Mouse (Mus musculus): Measurements from ENCODE around the gene Zc3h4. TPM values are rescaled to one million over a fixed set of nuclear protein-coding genes. Genes with fewer than 3 reads are reported as not detected.
A peak's percentile ranks its signal among the peaks of the same experiment; 100 is the strongest.

Zc3h4 gene
- polyA plus RNA-seq, 1 experiment from 2014 or later: 20.0 TPM

GRCm38 (mm10) chr7:16435088-16435487 lies 34.4 kb downstream of the Zc3h4 start:
- Histone ChIP-seq H3K4me3 (ENCODE audit: low read depth, low read length) (no peak overlapping the region), H3K27me3 (ENCODE audit: control insufficient read depth, insufficient read depth, low read length) (no peaks in the 10 kb centered on the region), H3K27ac (replicated peaks; ENCODE audit: low read depth, low read length) (no peak overlapping the region), H3K9ac (ENCODE audit: low read length) (no peak overlapping the region), H3K4me1 (ENCODE audit: control insufficient read depth, insufficient read depth, low read length) (no peaks in the 10 kb centered on the region), H3K4me2 (ENCODE audit: low read depth, severe bottlenecking) (no peak overlapping the region), H3K9me3 (ENCODE audit: control insufficient read depth, low read length) (no peaks in the 10 kb centered on the region), H3K36me3 (ENCODE audit: control insufficient read depth, insufficient read depth, low read length) (peaks cover 46% of the 10 kb centered on the region)
- WGBS: 93% methylated on average over 9 of the region's 9 CpGs
- DNase-seq (ENCODE audit: low spot score) (no peak), ATAC-seq (ENCODE audit: insufficient number of reproducible peaks, low FRiP score, low TSS enrichment, low read depth) (no peak)

GRCm38 (mm10) chr7:16441241-16441640 lies 40.5 kb downstream of the Zc3h4 start:
- H3K9ac ChIP-seq (ENCODE audit: low read length): no peak overlapping the region
- no peaks in the 10 kb centered on the region for H3K36me3 ChIP-seq (ENCODE audit: control insufficient read depth, insufficient read depth, low read length)
- no peak overlapping the region for H3K4me2 ChIP-seq (ENCODE audit: low read depth, severe bottlenecking)
- H3K4me1 ChIP-seq (ENCODE audit: control insufficient read depth, insufficient read depth, low read length): no peaks in the 10 kb centered on the region
- DNase-seq (ENCODE audit: low spot score) (no peak), ATAC-seq (ENCODE audit: insufficient number of reproducible peaks, low FRiP score, low TSS enrichment, low read depth) (no peak)
- H3K27me3 ChIP-seq (ENCODE audit: control insufficient read depth, insufficient read depth, low read length): no peaks in the 10 kb centered on the region
- H3K27ac ChIP-seq (replicated peaks; ENCODE audit: low read depth, low read length): no peak overlapping the region
- H3K9me3 ChIP-seq (ENCODE audit: control insufficient read depth, low read length): no peaks in the 10 kb centered on the region
- H3K4me3 ChIP-seq (ENCODE audit: low read depth, low read length): no peak overlapping the region

DNA sequence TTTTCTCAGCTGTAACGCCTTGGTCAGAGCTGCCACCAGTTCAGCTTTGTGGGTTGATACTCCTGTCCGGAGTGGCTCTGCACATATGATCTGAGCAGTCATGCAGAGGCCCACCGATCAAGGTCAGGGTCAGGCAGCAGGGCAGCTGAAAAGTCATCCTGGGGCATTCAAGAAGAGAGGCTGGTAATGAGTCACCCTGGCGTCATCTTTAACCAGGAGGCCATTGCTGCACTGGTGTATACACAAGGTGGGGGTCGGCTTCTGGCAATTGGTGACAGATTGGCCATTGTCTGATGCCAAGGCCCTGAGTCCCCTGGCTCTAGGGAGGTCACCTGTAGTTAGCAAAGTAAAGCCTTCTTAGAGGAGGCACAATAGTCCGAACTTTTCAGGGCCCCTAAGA lies 50.9 kb downstream of the Zc3h4 start:
- H3K36me3 ChIP-seq (ENCODE audit: control insufficient read depth, insufficient read depth, low read length): no peaks in the 10 kb centered on the region
- no peaks in the 10 kb centered on the region for H3K27me3 ChIP-seq (ENCODE audit: control insufficient read depth, insufficient read depth, low read length)
- H3K9ac ChIP-seq (ENCODE audit: low read length): no peak overlapping the region
- no peak overlapping the region for H3K27ac ChIP-seq (replicated peaks; ENCODE audit: low read depth, low read length)
- ATAC-seq (ENCODE audit: insufficient number of reproducible peaks, low FRiP score, low TSS enrichment, low read depth) (no peak), DNase-seq (ENCODE audit: low spot score) (no peak)
- H3K4me2 ChIP-seq (ENCODE audit: low read depth, severe bottlenecking): no peak overlapping the region
- H3K4me1 ChIP-seq (ENCODE audit: control insufficient read depth, insufficient read depth, low read length): peaks cover 3% of the 10 kb centered on the region; the same call in 1 of the 2 replicates
- 76% methylated on average over 6 of the region's 6 CpGs for WGBS
- no peaks in the 10 kb centered on the region for H3K9me3 ChIP-seq (ENCODE audit: control insufficient read depth, low read length)
- H3K4me3 ChIP-seq (ENCODE audit: low read depth, low read length): no peak overlapping the region

DNA sequence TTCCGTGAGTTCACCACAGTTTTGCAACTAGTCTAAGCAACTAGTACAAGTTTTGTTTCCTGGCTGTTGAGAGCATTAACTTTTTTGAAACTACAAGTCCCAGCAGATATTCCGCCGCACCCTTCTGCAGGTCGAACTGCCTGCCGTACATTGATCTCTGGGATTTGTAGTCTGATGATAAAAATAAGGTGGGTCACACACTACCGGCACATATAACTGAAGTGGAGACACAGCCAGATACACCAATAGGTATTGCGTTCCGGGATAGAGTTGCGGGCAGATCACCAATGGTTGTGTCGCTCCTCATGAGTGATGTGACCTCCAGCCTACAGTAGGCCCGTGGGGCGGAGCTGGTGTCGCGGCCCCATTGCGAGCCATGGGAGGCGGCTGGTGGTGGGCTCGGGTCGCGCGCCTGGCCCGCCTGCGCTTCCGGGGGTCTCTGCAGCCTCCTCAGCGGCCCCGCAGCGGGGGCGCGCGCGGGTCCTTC lies 51.9 kb downstream of the Zc3h4 start, which contains the start of gene Tmem160:
Gene Tmem160 (plus strand): TSS at position 193 of the 487 bp plus-strand sequence.
- H3K4me3 ChIP-seq (ENCODE audit: low read depth, low read length): peak within 1 kb of the TSS; percentile 79
- H3K27ac ChIP-seq (replicated peaks; ENCODE audit: low read depth, low read length): no peak within 1 kb of the TSS; the same call in 1 of the 2 replicates
- peak; percentile 96 for ATAC-seq (ENCODE audit: insufficient number of reproducible peaks, low FRiP score, low TSS enrichment, low read depth)
- H3K9ac ChIP-seq (ENCODE audit: low read length): peak within 1 kb of the TSS; percentile 74
- H3K36me3 ChIP-seq (ENCODE audit: control insufficient read depth, insufficient read depth, low read length): no peaks in the 10 kb centered on the region
- under 1% methylated on average over 30 of the region's 30 CpGs for WGBS
- H3K27me3 ChIP-seq (ENCODE audit: control insufficient read depth, insufficient read depth, low read length): no peaks in the 10 kb centered on the region
- H3K4me1 ChIP-seq (ENCODE audit: control insufficient read depth, insufficient read depth, low read length): peaks cover 3% of the 10 kb centered on the region; the same call in 1 of the 2 replicates
- peak; percentile 89 for DNase-seq (ENCODE audit: low spot score)
- peak within 1 kb of the TSS; percentile 93 for H3K4me2 ChIP-seq (ENCODE audit: low read depth, severe bottlenecking)
- H3K9me3 ChIP-seq (ENCODE audit: control insufficient read depth, low read length): no peaks in the 10 kb centered on the region

GRCm38 (mm10) chr7:16453118-16453711 lies 52.5 kb downstream of the Zc3h4 start:
- peak; percentile 70 for ATAC-seq (ENCODE audit: insufficient number of reproducible peaks, low FRiP score, low TSS enrichment, low read depth)
- WGBS: under 1% methylated on average over 23 of the region's 23 CpGs
- Histone ChIP-seq H3K4me2 (ENCODE audit: low read depth, severe bottlenecking) (peak overlapping the region; percentile 93), H3K9ac (ENCODE audit: low read length) (peak overlapping the region; percentile 74), H3K27me3 (ENCODE audit: control insufficient read depth, insufficient read depth, low read length) (no peaks in the 10 kb centered on the region), H3K4me1 (ENCODE audit: control insufficient read depth, insufficient read depth, low read length) (peaks cover 3% of the 10 kb centered on the region; the same call in 1 of the 2 replicates), H3K4me3 (ENCODE audit: low read depth, low read length) (peak overlapping the region; percentile 79), H3K9me3 (ENCODE audit: control insufficient read depth, low read length) (0 out of 2 replicates have a peak, but pooled peaks cover under 1% of the 10 kb centered on the region), H3K36me3 (ENCODE audit: control insufficient read depth, insufficient read depth, low read length) (no peaks in the 10 kb centered on the region), H3K27ac (replicated peaks; ENCODE audit: low read depth, low read length) (no peak overlapping the region; the same call in 1 of the 2 replicates)
- peak; percentile 65 for DNase-seq (ENCODE audit: low spot score)

DNA sequence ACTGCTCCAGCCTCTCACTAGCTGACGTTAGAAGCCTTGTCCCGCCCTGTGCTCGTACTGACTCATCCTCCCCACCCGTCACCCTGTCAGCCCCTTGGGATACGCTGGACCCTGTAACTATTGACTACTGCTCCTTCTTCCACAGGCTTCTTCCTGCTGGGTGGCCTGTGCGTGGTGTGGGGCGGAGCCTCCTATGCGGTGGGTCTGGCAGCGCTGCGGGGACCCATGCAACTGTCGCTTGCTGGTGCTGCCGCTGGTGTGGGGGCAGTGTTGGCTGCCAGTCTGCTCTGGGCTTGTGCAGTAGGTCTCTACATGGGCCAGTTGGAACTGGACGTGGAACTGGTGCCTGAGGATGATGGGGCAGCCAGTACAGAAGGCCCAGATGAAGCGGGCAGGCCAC lies 54.3 kb downstream of the Zc3h4 start:
- Histone ChIP-seq H3K36me3 (ENCODE audit: control insufficient read depth, insufficient read depth, low read length) (no peaks in the 10 kb centered on the region), H3K9ac (ENCODE audit: low read length) (no peak overlapping the region), H3K4me1 (ENCODE audit: control insufficient read depth, insufficient read depth, low read length) (peaks cover 3% of the 10 kb centered on the region; the same call in 1 of the 2 replicates)

DNA sequence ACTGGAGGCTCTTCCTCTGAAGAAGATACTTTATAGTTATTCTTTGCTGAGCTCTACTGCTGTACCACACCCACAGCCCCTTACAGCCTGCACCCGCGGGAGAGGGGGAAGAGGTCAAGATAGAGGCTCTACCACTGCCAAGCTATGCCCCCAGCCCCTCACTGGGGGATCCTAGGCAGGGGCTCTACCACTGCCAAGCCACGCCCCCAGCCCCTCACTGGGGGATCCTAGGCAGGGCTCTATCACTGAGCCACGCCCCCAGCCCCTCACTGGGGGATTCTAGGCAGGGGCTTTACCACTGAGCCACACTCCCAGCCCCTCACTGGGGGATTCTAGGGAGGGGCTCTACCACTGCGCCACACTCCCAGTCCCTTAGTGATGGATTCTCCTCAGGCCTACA lies 55.6 kb downstream of the Zc3h4 start:
- H3K27me3 ChIP-seq (ENCODE audit: control insufficient read depth, insufficient read depth, low read length): no peaks in the 10 kb centered on the region
- H3K36me3 ChIP-seq (ENCODE audit: control insufficient read depth, insufficient read depth, low read length): no peaks in the 10 kb centered on the region
- H3K27ac ChIP-seq (replicated peaks; ENCODE audit: low read depth, low read length): no peak overlapping the region
- WGBS: 90% methylated on average over 5 of the region's 5 CpGs
- no peak overlapping the region for H3K4me2 ChIP-seq (ENCODE audit: low read depth, severe bottlenecking)
- ATAC-seq (ENCODE audit: insufficient number of reproducible peaks, low FRiP score, low TSS enrichment, low read depth) (no peak), DNase-seq (ENCODE audit: low spot score) (no peak)
- no peak overlapping the region for H3K4me3 ChIP-seq (ENCODE audit: low read depth, low read length)
- no peak overlapping the region for H3K9ac ChIP-seq (ENCODE audit: low read length)
- H3K4me1 ChIP-seq (ENCODE audit: control insufficient read depth, insufficient read depth, low read length): peaks cover 3% of the 10 kb centered on the region; the same call in 1 of the 2 replicates
- 0 out of 2 replicates have a peak, but pooled peaks cover 3% of the 10 kb centered on the region for H3K9me3 ChIP-seq (ENCODE audit: control insufficient read depth, low read length)

More for the DNA sequence above, 54.3 kb downstream of the Zc3h4 start:
- Histone ChIP-seq H3K9me3 (ENCODE audit: control insufficient read depth, low read length) (0 out of 2 replicates have a peak, but pooled peaks cover 3% of the 10 kb centered on the region), H3K4me2 (ENCODE audit: low read depth, severe bottlenecking) (no peak overlapping the region), H3K4me3 (ENCODE audit: low read depth, low read length) (no peak overlapping the region), H3K27ac (replicated peaks; ENCODE audit: low read depth, low read length) (no peak overlapping the region), H3K27me3 (ENCODE audit: control insufficient read depth, insufficient read depth, low read length) (no peaks in the 10 kb centered on the region)
- ATAC-seq (ENCODE audit: insufficient number of reproducible peaks, low FRiP score, low TSS enrichment, low read depth) (no peak), DNase-seq (ENCODE audit: low spot score) (no peak)
- WGBS: 96% methylated on average over 14 of the region's 14 CpGs

- H3K4me1 ChIP-seq (ENCODE audit: control insufficient read depth, insufficient read depth, low read length): no peaks in the 10 kb centered on the region
- 54% methylated on average over 13 of the region's 13 CpGs for WGBS
- DNase-seq (ENCODE audit: low spot score) (no peak), ATAC-seq (ENCODE audit: insufficient number of reproducible peaks, low FRiP score, low TSS enrichment, low read depth) (no peak)
- no peak overlapping the region for H3K27ac ChIP-seq (replicated peaks; ENCODE audit: low read depth, low read length)
- H3K9me3 ChIP-seq (ENCODE audit: control insufficient read depth, low read length): 0 out of 2 replicates have a peak, but pooled peaks cover 3% of the 10 kb centered on the region
- H3K36me3 ChIP-seq (ENCODE audit: control insufficient read depth, insufficient read depth, low read length): no peaks in the 10 kb centered on the region
- H3K4me2 ChIP-seq (ENCODE audit: low read depth, severe bottlenecking): no peak overlapping the region
- no peak overlapping the region for H3K9ac ChIP-seq (ENCODE audit: low read length)
- H3K4me3 ChIP-seq (ENCODE audit: low read depth, low read length): no peak overlapping the region
- H3K27me3 ChIP-seq (ENCODE audit: control insufficient read depth, insufficient read depth, low read length): no peaks in the 10 kb centered on the region
Observed at GRCm38 (mm10) chr7:16460566-16460965, 59.9 kb downstream of the Zc3h4 start.
